Mouse (Mus musculus) brain, embryonic 14.5 days (tissue): ENCODE results near the gene Rbm4b. TPM values are rescaled to one million over a fixed set of nuclear protein-coding genes. Genes with fewer than 3 reads are reported as not detected.
"Not testable (repeated sequence)": the region's sequence is repeated elsewhere in the genome, so short reads cannot be mapped to it uniquely, and the experiment has no call there.

ENCODE experiments used
- DNase-seq: peaks from one replicate; pipeline ENCODE4 v3.0.0-alpha.2; 2011; ENCODE audit warnings: low read depth
- CTCF ChIP-seq: fragments of 200-500 bp; IDR thresholded peaks from 2 replicates; pipeline ENCODE4 v1.5.1; 2012; ENCODE audit warnings: inconsistent platforms, mild to moderate bottlenecking, moderate library complexity, borderline replicate concordance; ENCODE audit not compliant: insufficient read depth, insufficient read length; ENCODE audit errors: extremely low read depth
- POLR2A ChIP-seq: fragments of 200-500 bp; IDR thresholded peaks from 2 replicates; pipeline ENCODE4 v1.6.1; 2012; ENCODE audit warnings: mild to moderate bottlenecking, inconsistent platforms, borderline replicate concordance; ENCODE audit not compliant: poor library complexity, insufficient read depth, insufficient read length, severe bottlenecking; ENCODE audit errors: extremely low read depth
- polyA plus RNA-seq: library from polyadenylated mRNA; depleted of rRNA; stranded (reverse); fragments of >200 nt; gene quantifications from 2 replicates; pipeline ENCODE4 v1.2.3, GENCODE M21; 2012

The Rbm4b gene
- polyA plus RNA-seq, 1 experiment: 97.9 TPM

- DNase-seq: no peak
- TF ChIP-seq CTCF (no peak), POLR2A (no peak)
These were observed 7.8 kb upstream of the Rbm4b start for GRCm38 (mm10) chr19:4748493-4748892.

- TF ChIP-seq POLR2A (no peak), CTCF (no peak)
- no peak for DNase-seq
These were observed 6.3 kb upstream of the Rbm4b start for GRCm38 (mm10) chr19:4749975-4750374.

GRCm38 (mm10) chr19:4755565-4756192 is 618 bp upstream of the Rbm4b start:
- DNase-seq: peak; percentile 96
- TF ChIP-seq CTCF (peak; percentile 96), POLR2A (peak; percentile 31; the same call in 1 of the 2 replicates)

GRCm38 (mm10) chr19:4756921-4757320 is 624 bp downstream of the Rbm4b start:
- DNase-seq: no peak
- TF ChIP-seq POLR2A (no peak), CTCF (no peak)

GRCm38 (mm10) chr19:4760544-4760943 is 4.2 kb downstream of the Rbm4b start:
- not testable (repeated sequence) for DNase-seq

DNA sequence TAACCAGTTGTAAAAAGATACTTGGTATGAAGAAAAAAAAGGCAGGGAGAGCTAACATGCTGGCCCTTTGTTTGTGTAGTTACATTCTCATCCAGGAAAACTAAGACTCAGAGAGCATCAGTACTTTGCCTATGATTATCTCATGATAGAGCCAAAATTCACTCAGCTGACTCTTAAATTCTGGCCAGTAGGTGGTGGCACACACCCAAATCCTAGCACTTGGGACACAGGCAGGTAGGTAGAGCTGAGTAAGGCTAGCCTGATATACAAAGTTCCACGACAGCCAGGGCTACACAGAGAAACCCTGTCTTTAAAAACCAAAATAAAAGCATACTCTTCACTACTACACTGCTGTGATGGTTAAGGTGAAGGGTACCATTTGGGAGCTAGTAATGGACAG is 6.6 kb downstream of the Rbm4b start:
- TF ChIP-seq POLR2A (no peak), CTCF (peak; percentile 12; the same call in 1 of the 2 replicates)
- peak; percentile 15 for DNase-seq

DNA sequence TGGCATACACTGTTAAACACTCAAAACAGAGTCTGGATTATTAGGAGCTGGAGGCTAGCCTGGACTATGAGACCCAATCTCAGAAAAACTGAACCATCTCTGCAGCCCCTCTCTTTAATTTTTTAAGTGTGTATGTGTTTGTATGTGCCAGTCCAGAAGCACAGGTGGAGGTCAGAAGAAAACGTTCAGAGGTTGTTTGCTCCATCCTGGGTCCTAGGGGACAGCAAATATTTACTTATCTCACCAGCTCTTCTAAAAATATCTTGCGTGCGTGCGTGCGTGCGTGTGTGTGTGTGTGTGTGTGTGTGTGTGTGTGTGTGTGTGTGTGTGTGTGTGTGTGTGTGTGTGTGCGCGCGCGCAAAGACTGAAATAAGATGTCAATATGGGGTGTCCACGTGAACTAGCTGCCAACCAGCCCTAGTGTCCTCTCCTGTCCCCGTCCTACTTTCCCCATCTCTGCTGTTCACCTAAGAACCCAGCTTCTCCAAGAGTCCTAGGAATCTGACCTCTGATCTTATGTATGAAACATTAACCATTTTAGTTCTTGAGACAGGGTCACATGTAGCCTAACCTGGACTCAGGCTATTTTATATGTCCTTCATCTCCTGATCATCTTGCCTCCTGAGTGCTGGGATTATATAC is 11.3 kb downstream of the Rbm4b start:
- TF ChIP-seq CTCF: no peak
- TF ChIP-seq POLR2A: no peak

GRCm38 (mm10) chr19:4772785-4773184 is 16.5 kb downstream of the Rbm4b start:
- DNase-seq: no peak
- no peak for TF ChIP-seq POLR2A
- no peak for TF ChIP-seq CTCF

More for the DNA sequence above, 11.3 kb downstream of the Rbm4b start:
- no peak for DNase-seq

- DNase-seq: no peak
These were observed 26.6 kb downstream of the Rbm4b start for GRCm38 (mm10) chr19:4782891-4783290.

GRCm38 (mm10) chr19:4785206-4785605 is 28.9 kb downstream of the Rbm4b start:
- TF ChIP-seq POLR2A (no peak), CTCF (no peak)
- no peak for DNase-seq

More at GRCm38 (mm10) chr19:4782891-4783290, 26.6 kb downstream of the Rbm4b start:
- TF ChIP-seq POLR2A (no peak), CTCF (no peak)

DNA sequence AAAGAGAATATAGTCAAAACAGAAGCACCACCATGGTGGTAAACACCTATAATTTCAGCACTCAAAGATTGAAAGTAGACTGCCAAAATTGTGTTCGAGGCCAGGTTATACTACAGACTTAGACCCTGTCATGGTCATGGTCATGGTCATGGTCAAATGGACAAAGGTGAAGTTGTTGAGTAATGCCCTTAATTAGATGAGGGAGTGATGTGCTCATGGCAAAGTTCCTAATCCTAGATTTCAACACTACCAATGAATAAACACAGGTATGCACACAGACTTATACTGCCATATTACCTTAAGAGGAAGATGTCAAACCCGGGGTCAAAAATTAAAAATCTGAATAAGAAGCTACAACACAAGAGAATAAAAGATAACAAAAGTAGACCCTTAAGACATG is 30.0 kb downstream of the Rbm4b start:
- TF ChIP-seq POLR2A (no peak), CTCF (no peak)
- DNase-seq: no peak

- DNase-seq: no peak
- TF ChIP-seq CTCF: no peak
- TF ChIP-seq POLR2A: no peak
These were observed 37.1 kb downstream of the Rbm4b start for GRCm38 (mm10) chr19:4793281-4793830.
